Mouse (Mus musculus): Measurements from ENCODE around the gene Prmt2. TPM values are rescaled to one million over a fixed set of nuclear protein-coding genes. Genes with fewer than 3 reads are reported as not detected.

Prmt2 gene
- total RNA-seq (2023) = 1 to 10 TPM; 3.7 to 4.7 TPM

GRCm38 (mm10) chr10:76237341-76238225, at the start of gene Prmt2:
TSS of gene Prmt2 (minus strand) at chr10:76237865.

GRCm38 (mm10) chr10:76253536-76253935, 15.9 kb upstream of the Prmt2 start, which contains the start of gene S100b:
TSS of gene S100b (plus strand) at chr10:76253853.

Other genes with a start within 250 kb of the Prmt2 start
- gene Zfp280b, start 205.2 kb downstream of the Prmt2 start, total RNA-seq (2023) = 1 to 10 TPM; 3.4 to 3.6 TPM
- not detected for gene Slc5a4b, start 126.9 kb downstream of the Prmt2 start, total RNA-seq (2023)
- gene Slc5a4a, start 90.4 kb downstream of the Prmt2 start, total RNA-seq (2023) = not detected
- not detected for gene S100b, start 16.0 kb upstream of the Prmt2 start, total RNA-seq (2023)
- gene Dip2a, start 107.4 kb upstream of the Prmt2 start, total RNA-seq (2023) = 10 to 100 TPM in 1 of 2 experiments, 1 to 10 TPM in 1; 8.3 to 11.4 TPM
- gene AC141477.1, start 202.6 kb upstream of the Prmt2 start, total RNA-seq (2023) = 10 to 100 TPM in 1 of 2 experiments, 1 to 10 TPM in 1; 6.7 to 20.5 TPM
- 10 to 100 TPM; 35.4 to 39.2 TPM for gene Pcnt, start 204.9 kb upstream of the Prmt2 start, total RNA-seq (2023)
- gene 2610028H24Rik, start 211.2 kb upstream of the Prmt2 start, total RNA-seq (2023) = not detected
- gene Mcm3ap, start 231.1 kb upstream of the Prmt2 start, total RNA-seq (2023) = 10 to 100 TPM; 34.7 to 38.6 TPM
- 1 to 10 TPM in 1 of 2 experiments, under 1 TPM in 1; 0.89 to 1.7 TPM for gene Ybey, start 231.2 kb upstream of the Prmt2 start, total RNA-seq (2023)

All from monocyte, adult 59 days (primary cell).